Mouse (Mus musculus) heart, embryonic 12.5 days (tissue): ENCODE data around the gene Fut1. TPM values are rescaled to one million over a fixed set of nuclear protein-coding genes. Genes with fewer than 3 reads are reported as not detected.

Experiments
- ATAC-seq: fragments of 200-750 bp; cut with Nextera tagmentation; 2 replicates; pipeline ENCODE4 v1.8.0; 2017; ENCODE audit warnings: moderate TSS enrichment, moderate library complexity; ENCODE audit not compliant: insufficient number of reproducible peaks, low FRiP score
- H3K27ac ChIP-seq: fragments of 300-500 bp; sonication (generic); 2 replicates; pipeline ENCODE4 v1.5.1; 2016; ENCODE audit warnings: mild to moderate bottlenecking, moderate library complexity; ENCODE audit not compliant: poor library complexity, severe bottlenecking
- H3K27me3 ChIP-seq: fragments of 300-500 bp; sonication (generic); replicated peaks from 2 replicates; pipeline ENCODE4 v1.6.1; 2016; ENCODE audit warnings: mild to moderate bottlenecking, moderate library complexity
- H3K36me3 ChIP-seq: fragments of 300-500 bp; sonication (generic); 2 replicates; pipeline ENCODE4 v1.6.1; 2016; ENCODE audit warnings: mild to moderate bottlenecking, moderate library complexity
- H3K4me1 ChIP-seq: fragments of 300-500 bp; sonication (generic); replicated peaks from 2 replicates; pipeline ENCODE4 v1.6.1; 2016; ENCODE audit warnings: mild to moderate bottlenecking
- H3K4me2 ChIP-seq: fragments of 300-500 bp; sonication (generic); 2 replicates; pipeline ENCODE4 v1.6.1; 2016; ENCODE audit warnings: mild to moderate bottlenecking, moderate library complexity
- H3K4me3 ChIP-seq: fragments of 300-500 bp; sonication (generic); 2 replicates; pipeline ENCODE4 v1.5.1; 2016; ENCODE audit warnings: mild to moderate bottlenecking
- H3K9ac ChIP-seq: fragments of 300-500 bp; sonication (generic); 2 replicates; pipeline ENCODE4 v1.6.1; 2016; ENCODE audit warnings: mild to moderate bottlenecking, moderate library complexity
- H3K9me3 ChIP-seq: fragments of 300-500 bp; sonication (generic); replicated peaks from 2 replicates; pipeline ENCODE4 v1.6.1; 2016; ENCODE audit warnings: mild to moderate bottlenecking, moderate library complexity
- WGBS: fragments of 180-500 bp; shearing (Covaris S2); methylation state at CpG from one replicate; pipeline ENCODE4 v1.1.7; 2016; 5-methylcytosine and 5-hydroxymethylcytosine counted together
- polyA plus RNA-seq: library from polyadenylated mRNA; unstranded; fragments of >200 nt; fragmentation: Nextera tagmentation; extraction: Ambion mirVana; gene quantifications from 2 replicates; pipeline ENCODE4 v1.2.1, GENCODE M21; 2016

Fut1 gene
- polyA plus RNA-seq, 1 experiment from 2014 or later, result not detected

- WGBS, result 65% methylated on average over 23 of the region's 23 CpGs
- Histone ChIP-seq H3K9ac (no peak overlapping the region), H3K4me1 (peaks cover 39% of the 10 kb centered on the region), H3K27ac (no peak overlapping the region), H3K36me3 (peaks cover 6% of the 10 kb centered on the region), H3K27me3 (peaks cover 13% of the 10 kb centered on the region), H3K9me3 (no peaks in the 10 kb centered on the region), H3K4me3 (no peak overlapping the region), H3K4me2 (peak overlapping the region; percentile 98)
- no peak for ATAC-seq
Measured at GRCm38 (mm10) chr7:45630064-45630907, 13.2 kb downstream of the Fut1 start.

- WGBS, result 26% methylated on average over 34 of the region's 35 CpGs
- H3K9me3 ChIP-seq, result no peaks in the 10 kb centered on the region
- ATAC-seq, result no peak
- peak overlapping the region; percentile 45 for H3K9ac ChIP-seq
- H3K27ac ChIP-seq, result no peak overlapping the region
- H3K4me1 ChIP-seq, result peaks cover 47% of the 10 kb centered on the region
- peaks cover 10% of the 10 kb centered on the region for H3K27me3 ChIP-seq
- peak overlapping the region; percentile 62 for H3K4me2 ChIP-seq
- H3K36me3 ChIP-seq, result peaks cover 20% of the 10 kb centered on the region
- peak overlapping the region; percentile 25 for H3K4me3 ChIP-seq
Measured at GRCm38 (mm10) chr7:45632499-45632898, 15.4 kb downstream of the Fut1 start.

- H3K9ac ChIP-seq, result no peak overlapping the region
- H3K27ac ChIP-seq, result peak overlapping the region; percentile 82
- H3K9me3 ChIP-seq, result no peaks in the 10 kb centered on the region
- H3K4me1 ChIP-seq, result peaks cover 58% of the 10 kb centered on the region
- WGBS, result 74% methylated on average over 11 of the region's 11 CpGs
- H3K4me2 ChIP-seq, result no peak overlapping the region
- H3K36me3 ChIP-seq, result peaks cover 20% of the 10 kb centered on the region
- H3K4me3 ChIP-seq, result no peak overlapping the region
- peak; percentile 43 for ATAC-seq
- H3K27me3 ChIP-seq, result no peaks in the 10 kb centered on the region; the same call in 1 of the 2 replicates
Measured at GRCm38 (mm10) chr7:45634946-45635681, 18.0 kb downstream of the Fut1 start.

- peak; percentile 19 for ATAC-seq
- peaks cover 17% of the 10 kb centered on the region for H3K36me3 ChIP-seq
- peaks cover 63% of the 10 kb centered on the region for H3K4me1 ChIP-seq
- peak overlapping the region; percentile 65 for H3K27ac ChIP-seq
- H3K9ac ChIP-seq, result no peak overlapping the region
- H3K27me3 ChIP-seq, result no peaks in the 10 kb centered on the region; the same call in 1 of the 2 replicates
- H3K4me3 ChIP-seq, result no peak overlapping the region
- H3K9me3 ChIP-seq, result no peaks in the 10 kb centered on the region
- no peak overlapping the region for H3K4me2 ChIP-seq
- 60% methylated on average over 15 of the region's 15 CpGs for WGBS
Measured at GRCm38 (mm10) chr7:45635711-45636688, 18.9 kb downstream of the Fut1 start.

GRCm38 (mm10) chr7:45637710-45638109 is 20.6 kb downstream of the Fut1 start:
- ATAC-seq, result no peak
- Histone ChIP-seq H3K4me2 (no peak overlapping the region), H3K9me3 (no peaks in the 10 kb centered on the region), H3K36me3 (peaks cover 17% of the 10 kb centered on the region), H3K9ac (no peak overlapping the region), H3K4me3 (peak overlapping the region; percentile 24; the same call in 1 of the 2 replicates), H3K27ac (no peak overlapping the region), H3K4me1 (peaks cover 73% of the 10 kb centered on the region), H3K27me3 (no peaks in the 10 kb centered on the region; the same call in 1 of the 2 replicates)
- WGBS, result 96% methylated on average over 6 of the region's 6 CpGs

GRCm38 (mm10) chr7:45638623-45639401 is 21.7 kb downstream of the Fut1 start:
- 27% methylated on average over 29 of the region's 29 CpGs for WGBS

GRCm38 (mm10) chr7:45639561-45640027 is 22.5 kb downstream of the Fut1 start, which contains the start of gene Mamstr:
Gene Mamstr (plus strand): TSS chr7:45639977.
- Histone ChIP-seq H3K4me1 (peaks cover 72% of the 10 kb centered on the region), H3K4me3 (no peak within 1 kb of the TSS), H3K4me2 (no peak within 1 kb of the TSS), H3K9ac (no peak within 1 kb of the TSS; the same call in 1 of the 2 replicates), H3K27ac (no peak within 1 kb of the TSS), H3K27me3 (no peaks in the 10 kb centered on the region; the same call in 1 of the 2 replicates), H3K9me3 (no peaks in the 10 kb centered on the region), H3K36me3 (peaks cover 19% of the 10 kb centered on the region)
- ATAC-seq, result no peak
- 28% methylated on average over 19 of the region's 19 CpGs for WGBS

More at GRCm38 (mm10) chr7:45638623-45639401, 21.7 kb downstream of the Fut1 start:
- Histone ChIP-seq H3K27ac (no peak overlapping the region), H3K4me3 (peak overlapping the region; percentile 24), H3K36me3 (peaks cover 17% of the 10 kb centered on the region), H3K9ac (0 out of 2 replicates have a peak overlapping the region, but pooled peaks have one; percentile 25), H3K9me3 (no peaks in the 10 kb centered on the region), H3K4me1 (peaks cover 73% of the 10 kb centered on the region), H3K4me2 (peak overlapping the region; percentile 59), H3K27me3 (no peaks in the 10 kb centered on the region; the same call in 1 of the 2 replicates)
- ATAC-seq, result peak; percentile 71

GRCm38 (mm10) chr7:45640191-45640957 is 23.3 kb downstream of the Fut1 start:
- no peak overlapping the region for H3K27ac ChIP-seq
- no peaks in the 10 kb centered on the region for H3K9me3 ChIP-seq
- H3K4me1 ChIP-seq, result peaks cover 71% of the 10 kb centered on the region
- no peak overlapping the region; the same call in 1 of the 2 replicates for H3K9ac ChIP-seq
- 73% methylated on average over 19 of the region's 19 CpGs for WGBS
- ATAC-seq, result no peak
- no peak overlapping the region for H3K4me3 ChIP-seq
- H3K27me3 ChIP-seq, result no peaks in the 10 kb centered on the region; the same call in 1 of the 2 replicates
- peaks cover 20% of the 10 kb centered on the region for H3K36me3 ChIP-seq
- no peak overlapping the region for H3K4me2 ChIP-seq

GRCm38 (mm10) chr7:45641391-45642040 is 24.4 kb downstream of the Fut1 start:
- H3K9me3 ChIP-seq, result no peaks in the 10 kb centered on the region
- H3K9ac ChIP-seq, result peak overlapping the region; percentile 60
- peaks cover 65% of the 10 kb centered on the region for H3K4me1 ChIP-seq
- H3K27me3 ChIP-seq, result no peaks in the 10 kb centered on the region; the same call in 1 of the 2 replicates
- no peak overlapping the region for H3K4me3 ChIP-seq
- 54% methylated on average over 17 of the region's 17 CpGs for WGBS
- peaks cover 16% of the 10 kb centered on the region for H3K36me3 ChIP-seq
- H3K4me2 ChIP-seq, result peak overlapping the region; percentile 80
- ATAC-seq, result no peak; the same call in 1 of the 2 replicates
- peak overlapping the region; percentile 24; the same call in 1 of the 2 replicates for H3K27ac ChIP-seq
